Mouse (Mus musculus) heart, embryonic 10.5 days (tissue): ENCODE data around the gene Mc3r. TPM values are rescaled to one million over a fixed set of nuclear protein-coding genes. Genes with fewer than 3 reads are reported as not detected.

Experiments
- DNase-seq: peaks from one replicate; pipeline ENCODE4 v3.0.0-alpha.2; 2017; ENCODE audit warnings: low spot score
- H3K27ac ChIP-seq: fragments of 300-500 bp; sonication (generic); 2 replicates; pipeline ENCODE4 v1.5.1; 2016; ENCODE audit warnings: mild to moderate bottlenecking
- H3K27me3 ChIP-seq: fragments of 300-500 bp; sonication (generic); 2 replicates; pipeline ENCODE4 v1.6.1; 2016; ENCODE audit warnings: mild to moderate bottlenecking; ENCODE audit not compliant: poor library complexity, insufficient read depth, severe bottlenecking
- H3K36me3 ChIP-seq: fragments of 300-500 bp; sonication (generic); 2 replicates; pipeline ENCODE4 v1.6.1; 2016; ENCODE audit warnings: mild to moderate bottlenecking, moderate library complexity
- H3K4me1 ChIP-seq: fragments of 300-500 bp; sonication (generic); 2 replicates; pipeline ENCODE4 v1.6.1; 2016; ENCODE audit warnings: mild to moderate bottlenecking
- H3K4me3 ChIP-seq: fragments of 300-500 bp; sonication (generic); 2 replicates; pipeline ENCODE4 v1.5.1; 2016; ENCODE audit warnings: mild to moderate bottlenecking, moderate library complexity
- H3K9me3 ChIP-seq: fragments of 300-500 bp; sonication (generic); 2 replicates; pipeline ENCODE4 v1.6.1; 2016; ENCODE audit warnings: mild to moderate bottlenecking, moderate library complexity
- WGBS: fragments of 180-500 bp; shearing (Covaris S2); methylation state at CpG from one replicate; pipeline ENCODE4 v1.1.7; 2016; 5-methylcytosine and 5-hydroxymethylcytosine counted together
- polyA plus RNA-seq: library from polyadenylated mRNA; unstranded; fragments of >200 nt; fragmentation: Nextera tagmentation; extraction: Ambion mirVana; gene quantifications from 2 replicates; pipeline ENCODE4 v1.2.1, GENCODE M21; 2016

Mc3r gene
- polyA plus RNA-seq, 1 experiment from 2014 or later, result not detected

DNA sequence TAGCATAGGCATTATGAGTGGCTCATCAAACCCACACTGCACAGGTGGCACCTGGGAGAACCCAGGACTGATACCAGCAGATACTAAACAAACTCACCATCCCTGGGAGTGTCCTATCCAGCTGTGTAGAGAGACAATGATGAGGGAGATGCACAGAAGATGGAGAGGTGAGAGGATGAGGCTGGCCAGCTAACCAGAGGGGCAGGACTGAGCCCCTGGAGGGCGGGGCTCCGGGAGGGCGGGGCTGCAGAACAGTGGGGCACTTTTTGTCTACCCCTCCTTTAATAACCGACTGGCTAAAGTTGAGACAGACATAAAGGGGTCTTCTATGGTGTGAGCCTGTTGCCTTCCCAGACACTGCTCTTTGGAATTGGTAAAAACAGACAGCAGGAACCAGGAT, 13.1 kb downstream of the Mc3r start:
- WGBS, result 66% methylated on average over 4 of the region's 4 CpGs
- no peaks in the 10 kb centered on the region for H3K36me3 ChIP-seq
- H3K4me1 ChIP-seq, result peaks cover 9% of the 10 kb centered on the region
- no peaks in the 10 kb centered on the region for H3K27me3 ChIP-seq
- H3K27ac ChIP-seq, result peak overlapping the region; percentile 56; the same call in 1 of the 2 replicates
- H3K9me3 ChIP-seq, result no peaks in the 10 kb centered on the region
- DNase-seq, result no peak
- no peak overlapping the region for H3K4me3 ChIP-seq

- Histone ChIP-seq H3K4me1 (no peaks in the 10 kb centered on the region), H3K27ac (no peak overlapping the region), H3K9me3 (no peaks in the 10 kb centered on the region), H3K27me3 (no peaks in the 10 kb centered on the region), H3K4me3 (no peak overlapping the region), H3K36me3 (no peaks in the 10 kb centered on the region)
- 76% methylated on average over 6 of the region's 6 CpGs for WGBS
- DNase-seq, result no peak
These were observed 14.9 kb downstream of the Mc3r start for GRCm38 (mm10) chr2:172263216-172263615.

GRCm38 (mm10) chr2:172269907-172270306, 21.6 kb downstream of the Mc3r start:
- no peaks in the 10 kb centered on the region for H3K36me3 ChIP-seq
- 0 out of 2 replicates have a peak, but pooled peaks cover 5% of the 10 kb centered on the region for H3K4me1 ChIP-seq
- no peak overlapping the region for H3K27ac ChIP-seq
- no peaks in the 10 kb centered on the region for H3K9me3 ChIP-seq
- no peak overlapping the region for H3K4me3 ChIP-seq
- DNase-seq, result no peak
- H3K27me3 ChIP-seq, result no peaks in the 10 kb centered on the region; the same call in 1 of the 2 replicates
- 86% methylated on average over 11 of the region's 11 CpGs for WGBS

DNA sequence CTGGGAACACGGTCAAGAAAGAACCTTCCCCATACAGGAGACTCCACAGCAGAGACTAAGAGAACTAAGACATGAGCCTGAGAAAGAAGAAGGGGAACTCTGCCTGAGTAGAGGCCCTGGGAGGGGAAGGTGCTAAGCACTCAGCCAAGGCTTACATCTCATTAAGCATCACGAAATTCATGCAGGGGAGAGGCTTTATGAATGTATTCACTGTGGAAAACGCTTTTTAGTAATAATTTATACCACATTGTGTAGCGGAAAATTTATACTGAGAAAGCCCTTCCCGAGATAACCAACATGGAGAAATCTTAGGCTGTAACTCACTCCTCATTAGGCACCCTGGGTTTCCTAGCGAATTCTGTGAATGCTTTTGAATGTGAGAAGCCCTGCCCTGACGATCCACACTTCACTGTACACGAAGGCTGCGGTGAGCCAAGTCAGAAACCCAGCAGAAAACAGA, 22.2 kb downstream of the Mc3r start:
- no peak for DNase-seq
- peaks cover 6% of the 10 kb centered on the region for H3K4me1 ChIP-seq
- H3K4me3 ChIP-seq, result no peak overlapping the region
- H3K9me3 ChIP-seq, result no peaks in the 10 kb centered on the region
- H3K36me3 ChIP-seq, result no peaks in the 10 kb centered on the region
- WGBS, result 48% methylated on average over 9 of the region's 9 CpGs
- H3K27ac ChIP-seq, result no peak overlapping the region
- H3K27me3 ChIP-seq, result no peaks in the 10 kb centered on the region; the same call in 1 of the 2 replicates

DNA sequence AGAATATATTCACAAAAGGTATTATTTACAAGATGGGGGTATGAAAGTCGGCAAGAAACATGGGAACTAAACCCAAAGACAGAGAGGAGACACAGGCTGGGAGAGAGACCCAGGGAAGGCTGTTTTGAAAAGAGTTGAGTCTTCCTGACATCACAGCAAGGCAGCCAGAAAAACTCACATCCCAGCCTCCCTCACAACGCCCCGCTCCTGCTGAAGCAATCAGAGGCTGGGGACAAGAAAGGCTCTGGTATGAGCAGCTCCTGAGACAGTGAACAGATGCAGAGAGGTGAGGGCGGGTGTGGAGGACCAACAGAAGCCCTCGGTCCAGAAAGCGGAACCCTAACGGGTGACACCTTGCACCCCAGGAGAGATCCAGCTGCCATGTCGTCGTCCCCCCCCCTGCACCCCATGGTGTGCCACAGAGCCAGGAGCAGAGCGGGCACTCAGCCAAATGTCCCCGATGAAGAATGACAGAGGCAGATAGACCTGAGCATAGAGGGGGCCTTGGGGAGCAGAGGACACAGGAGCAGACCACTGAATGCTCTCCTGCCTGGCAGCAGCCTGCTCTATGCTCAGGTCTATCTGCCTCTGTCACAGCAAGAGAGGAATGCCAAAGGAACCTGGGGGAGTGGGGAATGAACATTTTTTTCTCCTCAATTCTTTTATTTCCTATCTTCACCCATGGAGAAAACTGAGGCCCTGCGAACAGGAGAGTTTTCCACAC, 22.8 kb downstream of the Mc3r start:
- Histone ChIP-seq H3K4me1 (peaks cover 12% of the 10 kb centered on the region), H3K27me3 (no peaks in the 10 kb centered on the region; the same call in 1 of the 2 replicates), H3K4me3 (no peak overlapping the region), H3K9me3 (no peaks in the 10 kb centered on the region), H3K27ac (peak overlapping the region; percentile 39), H3K36me3 (no peaks in the 10 kb centered on the region)
- 52% methylated on average over 12 of the region's 12 CpGs for WGBS
- no peak for DNase-seq

GRCm38 (mm10) chr2:172274662-172275061, 26.4 kb downstream of the Mc3r start:
- 55% methylated on average over 8 of the region's 8 CpGs for WGBS
- H3K27ac ChIP-seq, result peak overlapping the region; percentile 63

DNA sequence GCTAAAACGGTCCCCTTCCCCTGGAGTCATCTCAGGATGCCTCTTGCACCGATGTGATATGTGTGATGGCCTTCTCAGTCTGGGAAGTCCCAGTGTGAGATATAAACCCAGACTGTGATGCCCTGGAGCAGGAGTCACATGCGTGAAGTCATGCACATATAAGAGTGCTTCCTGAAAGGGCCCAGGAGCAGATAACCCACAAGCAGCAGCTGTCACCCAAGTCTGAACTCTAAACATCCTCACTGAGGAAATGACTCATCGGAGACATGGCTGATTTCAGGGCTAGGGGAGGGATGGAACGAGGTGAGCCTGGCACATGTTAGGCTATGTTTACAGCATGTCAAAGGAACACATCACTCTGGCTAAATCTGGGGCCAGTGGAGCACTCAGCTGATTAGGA, 27.9 kb downstream of the Mc3r start:
- H3K4me1 ChIP-seq, result peaks cover 23% of the 10 kb centered on the region
- H3K9me3 ChIP-seq, result no peaks in the 10 kb centered on the region
- no peaks in the 10 kb centered on the region for H3K36me3 ChIP-seq
- H3K27me3 ChIP-seq, result no peaks in the 10 kb centered on the region; the same call in 1 of the 2 replicates
- DNase-seq, result no peak
- H3K4me3 ChIP-seq, result no peak overlapping the region
- peak overlapping the region; percentile 13; the same call in 1 of the 2 replicates for H3K27ac ChIP-seq
- WGBS, result 22% methylated on average over 5 of the region's 5 CpGs

More at GRCm38 (mm10) chr2:172274662-172275061, 26.4 kb downstream of the Mc3r start:
- peaks cover 26% of the 10 kb centered on the region for H3K4me1 ChIP-seq
- H3K36me3 ChIP-seq, result no peaks in the 10 kb centered on the region
- no peak for DNase-seq
- H3K4me3 ChIP-seq, result no peak overlapping the region
- H3K9me3 ChIP-seq, result no peaks in the 10 kb centered on the region
- H3K27me3 ChIP-seq, result no peaks in the 10 kb centered on the region; the same call in 1 of the 2 replicates

DNA sequence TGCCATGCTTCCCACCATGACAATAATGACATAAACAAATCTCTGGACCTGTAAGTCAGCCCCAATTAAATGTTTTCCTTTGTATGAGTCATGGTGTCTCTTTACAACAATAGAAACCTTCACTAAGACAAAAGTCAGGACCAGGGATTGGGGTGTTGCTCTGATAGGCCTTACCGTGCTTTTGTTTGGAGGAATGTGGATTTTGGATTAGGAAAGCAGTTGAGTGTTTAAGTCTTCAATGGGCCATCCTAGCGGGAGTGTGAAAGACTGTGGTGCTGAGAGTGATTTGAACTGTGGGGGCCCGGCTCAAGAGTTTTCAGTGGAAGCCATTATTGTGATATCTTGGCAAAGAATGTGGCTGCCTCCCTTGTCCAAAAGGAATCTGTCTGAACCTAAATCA, 30.7 kb downstream of the Mc3r start:
- DNase-seq, result no peak
- no peaks in the 10 kb centered on the region for H3K36me3 ChIP-seq
- H3K4me3 ChIP-seq, result no peak overlapping the region
- no peaks in the 10 kb centered on the region for H3K9me3 ChIP-seq
- no peak overlapping the region for H3K27ac ChIP-seq
- peaks cover 21% of the 10 kb centered on the region for H3K4me1 ChIP-seq
- WGBS, result 73% methylated on average over 3 of the region's 3 CpGs
- H3K27me3 ChIP-seq, result no peaks in the 10 kb centered on the region

DNA sequence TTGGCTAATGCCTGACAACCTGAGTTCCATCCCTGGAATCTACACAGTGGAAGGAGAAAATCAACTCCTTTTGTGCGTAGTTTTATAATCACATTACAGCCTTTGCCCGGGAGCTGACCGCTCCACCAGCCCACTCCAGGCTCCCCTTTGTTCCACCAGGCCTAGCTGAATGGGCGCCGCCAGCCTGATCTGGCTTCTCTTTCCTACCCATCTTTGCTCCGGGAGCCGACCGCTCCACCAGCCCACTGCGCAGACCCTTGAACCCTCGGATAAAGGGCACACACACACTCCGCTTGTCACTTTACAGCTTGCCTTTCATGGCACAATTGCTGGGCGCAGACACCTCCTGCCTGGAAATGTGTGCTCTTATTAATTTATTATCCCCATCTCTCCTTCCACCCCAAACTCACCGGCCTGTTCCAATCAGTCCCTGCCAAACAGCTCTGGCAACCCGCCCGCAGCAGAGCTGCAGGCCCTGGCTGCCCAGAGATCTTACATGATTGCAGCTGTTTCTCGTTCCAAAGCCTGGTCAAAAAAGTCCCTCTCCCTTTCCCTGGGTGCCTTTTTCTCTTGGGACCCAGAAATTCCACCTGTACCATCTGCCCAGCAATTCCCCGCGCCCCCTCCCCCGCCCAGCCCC, 33.9 kb downstream of the Mc3r start:
- DNase-seq, result no peak
- H3K27ac ChIP-seq, result no peak overlapping the region
- 0 out of 2 replicates have a peak, but pooled peaks cover 7% of the 10 kb centered on the region for H3K27me3 ChIP-seq
- H3K36me3 ChIP-seq, result no peaks in the 10 kb centered on the region
- H3K9me3 ChIP-seq, result no peaks in the 10 kb centered on the region
- H3K4me3 ChIP-seq, result no peak overlapping the region
- WGBS, result 85% methylated on average over 19 of the region's 19 CpGs
- H3K4me1 ChIP-seq, result peaks cover 9% of the 10 kb centered on the region; the same call in 1 of the 2 replicates

- no peaks in the 10 kb centered on the region for H3K36me3 ChIP-seq
- no peak for DNase-seq
- H3K4me1 ChIP-seq, result peaks cover 21% of the 10 kb centered on the region
- WGBS, result 95% methylated on average over 1 of the region's 1 CpGs
- H3K27ac ChIP-seq, result no peak overlapping the region
- 0 out of 2 replicates have a peak, but pooled peaks cover 7% of the 10 kb centered on the region for H3K27me3 ChIP-seq
- no peak overlapping the region for H3K4me3 ChIP-seq
- H3K9me3 ChIP-seq, result no peaks in the 10 kb centered on the region
These were observed 39.4 kb downstream of the Mc3r start for GRCm38 (mm10) chr2:172287715-172288114.

DNA sequence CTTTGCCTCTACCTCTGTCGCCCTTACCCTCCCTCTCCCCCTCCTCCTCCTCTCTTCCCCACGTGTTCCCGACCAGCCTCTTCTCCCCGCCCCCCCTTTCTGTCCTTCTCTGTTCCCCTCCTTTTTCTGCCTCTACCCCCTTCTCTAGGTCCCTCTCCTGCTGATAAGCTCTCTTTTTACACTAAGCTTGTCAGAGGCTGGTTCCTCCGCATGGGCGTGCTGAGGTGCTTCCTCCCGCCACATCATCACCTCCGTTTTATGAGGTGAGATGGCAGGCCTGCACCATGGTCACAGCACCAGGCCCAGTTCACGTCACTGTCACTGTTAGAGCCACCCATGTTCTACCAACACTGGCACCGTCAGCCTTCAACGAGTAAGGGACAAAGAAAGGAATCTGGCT, 40.7 kb downstream of the Mc3r start:
- peak; percentile 88 for DNase-seq
- no peak overlapping the region for H3K4me3 ChIP-seq
- H3K27me3 ChIP-seq, result 0 out of 2 replicates have a peak, but pooled peaks cover 7% of the 10 kb centered on the region
- H3K27ac ChIP-seq, result peak overlapping the region; percentile 71; the same call in 1 of the 2 replicates
- WGBS, result 22% methylated on average over 9 of the region's 11 CpGs
- no peaks in the 10 kb centered on the region for H3K9me3 ChIP-seq
- no peaks in the 10 kb centered on the region for H3K36me3 ChIP-seq
- H3K4me1 ChIP-seq, result peaks cover 21% of the 10 kb centered on the region

DNA sequence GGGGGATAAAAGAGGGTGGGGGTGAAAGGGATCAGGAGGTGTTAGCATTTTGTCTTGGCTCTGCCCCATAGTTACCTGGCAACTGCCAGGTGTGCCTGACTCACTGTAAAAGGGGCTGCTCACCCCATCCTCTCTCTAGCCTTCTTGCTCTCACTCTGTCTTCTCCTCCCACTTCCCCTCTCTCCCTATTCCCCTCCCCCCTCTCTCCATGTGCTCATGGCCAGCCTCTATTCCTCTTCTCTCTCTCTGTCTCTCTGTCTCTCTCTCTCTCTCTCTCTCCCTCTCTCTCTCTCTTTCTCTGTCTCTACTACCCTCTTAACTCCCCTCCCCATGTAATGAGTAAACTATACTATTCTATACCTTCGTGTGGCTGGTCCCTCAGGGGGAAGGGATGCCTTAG, 41.3 kb downstream of the Mc3r start:
- Histone ChIP-seq H3K36me3 (no peaks in the 10 kb centered on the region), H3K27ac (peak overlapping the region; percentile 71; the same call in 1 of the 2 replicates), H3K9me3 (no peaks in the 10 kb centered on the region), H3K4me1 (peaks cover 21% of the 10 kb centered on the region), H3K4me3 (no peak overlapping the region), H3K27me3 (0 out of 2 replicates have a peak, but pooled peaks cover 7% of the 10 kb centered on the region)
- DNase-seq, result no peak
- 31% methylated on average over 1 of the region's 1 CpGs for WGBS

GRCm38 (mm10) chr2:172290474-172290873, 42.2 kb downstream of the Mc3r start:
- Histone ChIP-seq H3K27me3 (0 out of 2 replicates have a peak, but pooled peaks cover 7% of the 10 kb centered on the region), H3K4me3 (no peak overlapping the region), H3K36me3 (no peaks in the 10 kb centered on the region), H3K9me3 (no peaks in the 10 kb centered on the region), H3K27ac (peak overlapping the region; percentile 69), H3K4me1 (peaks cover 21% of the 10 kb centered on the region)
- WGBS, result 64% methylated on average over 11 of the region's 11 CpGs
- DNase-seq, result peak; percentile 95
